Mouse (Mus musculus) spleen, embryonic (tissue): ENCODE data around the gene Casz1.

Source experiments
- CTCF ChIA-PET: fragments of 350-600 bp; sonication (Branson Sonifier 250); formaldehyde crosslinking; loops from one replicate; lab custom pipeline; 2022; lab: Charles Lee

Casz1 gene

GRCm38 (mm10) chr4:148876867-148877266, 72.6 kb downstream of the Casz1 start:
- CTCF ChIA-PET = no interaction called here

DNA sequence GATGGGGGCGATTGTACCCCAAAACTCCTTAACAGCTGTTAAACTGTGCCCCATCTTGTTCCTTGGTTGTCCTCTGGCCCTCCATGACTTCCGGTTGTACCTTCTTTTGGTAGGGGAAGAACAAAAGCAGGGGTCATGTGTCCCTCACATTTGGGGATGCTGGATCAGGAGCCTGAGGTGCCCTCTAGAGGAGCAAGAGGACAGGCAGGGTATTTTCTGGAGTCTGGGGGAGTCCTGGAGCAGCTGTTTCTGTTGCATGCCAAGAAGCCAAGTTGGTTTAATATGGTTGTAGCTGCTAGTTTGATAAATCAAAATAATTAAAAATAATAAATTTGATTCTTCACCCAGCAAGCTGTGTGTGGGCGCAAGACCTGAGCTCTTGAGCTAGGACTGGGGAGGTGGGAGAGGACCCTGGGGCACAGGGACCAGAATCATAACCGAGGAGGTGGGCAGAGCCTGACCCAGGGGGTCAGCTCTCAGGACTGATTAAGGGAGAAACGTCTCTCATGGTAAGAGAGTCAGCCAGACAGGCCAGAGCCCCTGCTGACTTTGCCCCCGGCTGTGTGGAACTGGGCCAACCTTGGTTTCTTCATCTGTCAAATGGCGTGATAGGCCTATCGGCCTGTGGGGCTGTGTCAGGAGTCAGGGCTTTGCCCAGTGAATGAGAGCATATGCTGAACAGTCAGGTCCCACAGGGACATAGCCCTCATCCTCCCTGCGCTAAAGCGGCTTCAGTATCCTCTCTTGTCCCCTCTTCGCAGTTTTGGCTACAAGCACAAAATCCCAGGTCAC, 74.2 kb downstream of the Casz1 start:
- CTCF ChIA-PET = no interaction called here

DNA sequence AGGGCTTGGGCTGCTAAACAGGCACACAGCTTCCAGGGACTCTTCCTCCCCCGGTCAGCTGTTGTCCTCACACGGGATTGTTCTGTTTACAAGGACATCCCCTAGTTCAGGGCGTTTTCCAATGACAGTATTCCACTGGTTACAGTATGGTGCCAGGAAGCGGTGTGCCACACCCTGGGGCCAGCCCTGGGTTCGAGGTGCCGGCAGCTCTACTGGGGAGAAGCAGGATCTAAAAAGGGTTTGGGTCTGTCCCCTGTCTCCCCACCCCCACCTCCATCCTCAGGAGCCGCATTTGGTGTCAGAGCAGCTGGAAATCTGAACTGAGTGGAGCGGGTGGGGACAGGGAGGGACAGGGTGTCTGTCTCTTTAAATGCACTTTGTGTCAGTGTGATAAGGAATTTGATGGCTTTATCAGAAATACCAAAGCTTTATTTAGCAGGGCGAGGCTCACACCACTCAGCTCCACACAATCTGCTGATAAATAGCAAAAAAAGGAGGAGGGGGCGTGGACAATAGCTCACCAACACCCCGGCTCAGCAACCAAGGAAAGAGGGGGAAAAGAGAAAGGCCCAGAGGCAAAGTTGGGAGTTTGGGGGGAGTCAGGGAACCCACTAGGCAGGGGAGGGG, 74.9 kb downstream of the Casz1 start:
- CTCF ChIA-PET = no interaction called here

DNA sequence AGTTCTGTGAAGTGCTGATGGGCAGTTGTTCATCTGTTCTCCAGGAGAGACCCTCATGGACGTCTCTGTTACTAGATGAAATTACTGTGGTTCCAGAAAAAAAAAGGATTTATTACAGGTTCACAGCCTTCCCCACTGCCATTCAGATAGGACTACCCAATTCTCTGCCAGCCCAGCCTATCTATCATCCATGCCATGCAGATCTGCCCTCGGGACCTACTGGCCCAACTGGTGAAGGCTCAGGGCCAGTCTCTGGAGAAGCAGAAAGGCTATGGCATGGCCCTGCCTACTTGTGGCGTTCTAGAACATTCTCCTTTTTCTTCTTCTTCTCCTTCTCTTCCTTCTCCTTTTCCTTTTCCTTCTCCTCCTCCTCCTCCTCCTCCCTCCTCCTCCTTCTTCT, 75.4 kb downstream of the Casz1 start:
- CTCF ChIA-PET = no interaction called here

GRCm38 (mm10) chr4:148881001-148881669, 76.9 kb downstream of the Casz1 start:
- CTCF ChIA-PET = no interaction called here

DNA sequence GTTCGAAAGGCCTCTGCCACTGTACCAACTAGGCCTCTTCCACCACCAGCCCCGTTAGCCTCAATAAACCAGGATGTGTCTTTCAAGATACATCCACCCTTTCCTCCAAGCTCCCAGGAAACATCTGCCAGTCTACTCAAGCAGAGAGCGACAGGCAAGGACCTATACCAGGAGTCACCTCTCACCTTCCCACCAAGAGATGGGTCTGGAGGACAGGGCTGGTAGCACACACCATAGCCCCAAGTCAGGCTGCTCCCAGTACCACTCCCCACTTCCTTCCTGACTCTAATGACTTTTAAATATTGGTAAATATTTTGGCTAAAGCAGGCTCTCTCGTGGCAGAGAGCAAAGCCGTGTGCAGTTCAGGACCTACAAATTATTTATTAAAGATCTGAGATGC, 77.6 kb downstream of the Casz1 start:
- CTCF ChIA-PET = no interaction called here

GRCm38 (mm10) chr4:148882360-148882929, 78.2 kb downstream of the Casz1 start:
- CTCF ChIA-PET = no interaction called here

DNA sequence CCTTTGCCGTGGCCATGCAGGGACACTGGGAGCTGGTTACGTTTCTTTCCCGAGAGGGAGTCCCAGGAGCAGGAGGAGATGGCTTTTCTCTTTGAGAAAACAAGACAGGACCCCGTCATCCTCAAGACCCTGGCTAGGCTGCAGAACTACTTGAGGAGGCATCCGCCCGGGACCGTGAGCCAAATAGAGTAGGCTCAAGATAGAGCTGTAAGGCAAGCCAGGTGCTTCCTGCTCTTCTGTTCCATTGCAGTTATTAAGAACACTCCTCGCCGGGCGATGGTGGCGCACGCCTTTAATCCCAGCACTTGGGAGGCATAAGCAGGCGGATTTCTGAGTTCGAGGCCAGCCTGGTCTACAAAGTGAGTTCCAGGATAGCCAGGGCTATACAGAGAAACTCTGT, 80.4 kb downstream of the Casz1 start:
- CTCF ChIA-PET = no interaction called here

GRCm38 (mm10) chr4:148885401-148885800, 81.2 kb downstream of the Casz1 start:
- CTCF ChIA-PET = no interaction called here

DNA sequence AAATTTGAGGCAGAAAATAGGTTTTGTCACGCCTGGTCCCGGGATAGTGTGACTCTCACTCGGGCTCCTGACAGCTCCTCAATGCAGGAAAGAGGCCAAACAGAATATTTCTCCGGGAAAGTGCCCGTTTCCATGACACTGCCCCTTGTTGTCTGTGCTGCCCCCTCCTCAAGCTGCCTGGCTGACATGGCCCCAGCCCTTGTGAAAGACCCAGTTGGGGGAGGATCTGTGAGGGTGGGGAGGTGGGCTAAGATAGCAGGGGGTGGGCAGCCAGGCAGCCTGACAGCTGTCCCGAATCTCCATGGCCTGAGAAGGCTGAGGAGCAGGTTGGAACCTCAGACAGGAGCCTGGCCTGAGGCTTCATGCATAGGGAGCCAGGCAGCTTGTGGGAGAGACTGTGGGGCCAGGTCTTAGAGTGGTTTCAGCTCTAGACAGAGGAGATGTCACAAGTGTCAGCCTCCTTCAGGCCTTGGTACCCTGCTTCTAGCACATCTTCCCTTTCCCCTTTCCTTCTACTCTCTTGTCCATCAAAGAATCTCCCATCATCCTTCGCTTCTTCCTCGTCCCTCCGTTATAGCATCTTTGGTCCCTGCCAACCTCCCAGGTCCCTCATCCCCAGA, 81.8 kb downstream of the Casz1 start:
- CTCF ChIA-PET = no interaction called here

DNA sequence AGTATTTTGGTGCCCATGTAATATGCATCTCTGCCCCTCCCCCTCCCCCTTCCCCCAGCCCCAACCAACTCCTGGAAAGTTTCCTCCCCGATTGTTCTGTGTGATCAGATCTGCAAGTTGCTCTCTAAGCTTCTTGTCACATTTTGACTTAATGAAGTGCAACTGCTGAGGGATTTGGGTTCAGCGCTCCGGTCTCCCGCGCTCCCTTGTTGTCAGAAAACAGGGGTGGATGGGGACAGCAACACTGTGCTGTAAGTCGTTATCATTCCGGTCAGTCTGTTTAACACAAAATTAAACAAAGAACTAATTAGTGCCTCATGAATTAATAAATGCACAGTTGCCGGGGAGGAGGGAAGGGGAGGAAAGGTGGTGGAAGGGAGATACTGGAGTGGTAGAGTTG, 84.0 kb downstream of the Casz1 start:
- CTCF ChIA-PET = no interaction called here

- CTCF ChIA-PET = no interaction called here
Observed at GRCm38 (mm10) chr4:148889011-148889410, 84.8 kb downstream of the Casz1 start.

DNA sequence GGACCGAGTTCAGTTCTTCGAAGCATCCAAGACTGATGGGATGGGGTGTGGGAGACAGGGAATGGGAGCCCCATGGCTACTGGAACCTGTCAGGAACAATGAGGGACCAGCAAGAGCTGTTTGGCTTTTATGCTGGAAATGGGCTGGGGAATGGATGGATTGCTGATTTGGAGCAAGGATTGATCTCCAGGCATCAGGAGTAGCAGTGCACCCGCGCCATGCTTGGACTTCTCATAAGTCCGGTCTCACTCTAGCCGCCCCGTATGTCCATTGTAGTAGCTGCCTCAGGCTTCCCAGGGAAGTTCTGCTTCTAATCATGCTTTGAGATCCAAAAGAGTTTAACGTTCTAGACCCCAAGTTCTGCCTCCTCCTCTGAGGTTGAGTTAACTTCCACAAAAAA, 86.2 kb downstream of the Casz1 start:
- CTCF ChIA-PET = no interaction called here

- CTCF ChIA-PET = no interaction called here
Observed at GRCm38 (mm10) chr4:148890892-148891838, 86.9 kb downstream of the Casz1 start.

- CTCF ChIA-PET = no interaction called here
Observed at GRCm38 (mm10) chr4:148896125-148896524, 91.9 kb downstream of the Casz1 start.

GRCm38 (mm10) chr4:148899927-148900294, 95.7 kb downstream of the Casz1 start:
- CTCF ChIA-PET = no interaction called here

- CTCF ChIA-PET = interaction anchor here (0.6 kb wide), 1 partner anchor 733 kb away, joined by 3 read pairs; no protein-coding TSS in a partner anchor
Observed at GRCm38 (mm10) chr4:148900295-148901211, 96.3 kb downstream of the Casz1 start.

GRCm38 (mm10) chr4:148901275-148902052, 97.2 kb downstream of the Casz1 start:
- CTCF ChIA-PET = interaction anchor here (0.6 to 1.0 kb wide), 2 partner anchors 176 to 734 kb away, joined by 3 read pairs; no protein-coding TSS in a partner anchor
